In genomic region chr4:62487914-62488313, GRCm38 (mm10) we compare ENCODE assay signal across 29 mouse cellular contexts. TPM values are rescaled to one million over a fixed set of nuclear protein-coding genes. Genes with fewer than 3 reads are reported as not detected.
"Had no signal": no experiment of that assay in that cellular context is flagged by ENCODE, and none has a peak within 500 bp of the region (broad histone marks: within the 10 kb centered on the region; RNA-seq: fewer than 3 reads in every experiment).

No protein-coding gene starts in this region.

- H3K4me3 ChIP-seq: embryonic facial prominence, embryonic 10.5 days; embryonic facial prominence, embryonic 12.5 days; embryonic facial prominence, embryonic 13.5 days; embryonic facial prominence, embryonic 15.5 days; erythroblast, embryonic 14.5 days; forebrain, embryonic 10.5 days; forebrain, embryonic 12.5 days; forebrain, embryonic 13.5 days; forebrain, embryonic 15.5 days; gastrocnemius, adult 2 months; heart, embryonic 10.5 days had no signal

- H3K27ac ChIP-seq: embryonic facial prominence, embryonic 10.5 days; embryonic facial prominence, embryonic 12.5 days; embryonic facial prominence, embryonic 13.5 days; embryonic facial prominence, embryonic 15.5 days; forebrain, embryonic 10.5 days; forebrain, embryonic 12.5 days; forebrain, embryonic 13.5 days; forebrain, embryonic 15.5 days; gastrocnemius, adult 2 months; heart, embryonic 10.5 days had no signal

- H3K27me3 ChIP-seq: embryonic facial prominence, embryonic 13.5 days; embryonic facial prominence, embryonic 15.5 days; forebrain, embryonic 12.5 days; forebrain, embryonic 13.5 days; forebrain, embryonic 15.5 days had no signal

- DNase-seq: cerebellum, adult 9-10 months; cerebellum, adult 9-11 months; cerebellum, postnatal 10 days; cerebellum, postnatal 14 days; cerebellum, postnatal 25 days; cerebellum, postnatal 36 days; embryo, embryonic 11 days; forebrain, postnatal 0 days; gastrocnemius, adult 2 months; gastrocnemius, postnatal 10 days; gastrocnemius, postnatal 14 days; gastrocnemius, postnatal 25 days; gastrocnemius, postnatal 36 days; heart, adult 18-20 months had no signal

- H3K9ac ChIP-seq: embryonic facial prominence, embryonic 12.5 days; embryonic facial prominence, embryonic 13.5 days; embryonic facial prominence, embryonic 15.5 days; forebrain, embryonic 12.5 days; forebrain, embryonic 13.5 days; forebrain, embryonic 15.5 days; forebrain, postnatal 0 days had no signal

- H3K4me1 ChIP-seq: embryonic facial prominence, embryonic 12.5 days; embryonic facial prominence, embryonic 13.5 days; embryonic facial prominence, embryonic 15.5 days; forebrain, embryonic 12.5 days; forebrain, embryonic 13.5 days; forebrain, embryonic 15.5 days had no signal

- H3K36me3 ChIP-seq: embryonic facial prominence, embryonic 10.5 days; embryonic facial prominence, embryonic 12.5 days; embryonic facial prominence, embryonic 13.5 days; embryonic facial prominence, embryonic 15.5 days; forebrain, embryonic 10.5 days; forebrain, embryonic 12.5 days; forebrain, embryonic 15.5 days; heart, embryonic 10.5 days had no signal

- H3K9me3 ChIP-seq: embryonic facial prominence, embryonic 10.5 days; embryonic facial prominence, embryonic 12.5 days; embryonic facial prominence, embryonic 13.5 days; embryonic facial prominence, embryonic 15.5 days; forebrain, embryonic 10.5 days; forebrain, embryonic 12.5 days; forebrain, embryonic 13.5 days; forebrain, embryonic 15.5 days; heart, embryonic 10.5 days had no signal

- ATAC-seq: forebrain, embryonic 13.5 days; forebrain, embryonic 14.5 days; forebrain, embryonic 15.5 days; forebrain, embryonic 16.5 days; forebrain, postnatal 0 days had no signal

- H3K4me2 ChIP-seq: embryonic facial prominence, embryonic 12.5 days; embryonic facial prominence, embryonic 13.5 days; embryonic facial prominence, embryonic 15.5 days; forebrain, embryonic 12.5 days; forebrain, embryonic 13.5 days; forebrain, embryonic 15.5 days had no signal

RNA-seq across cellular contexts. Expression of gene Bspry, which starts 8.1 kb away (rescaled TPM):
- total RNA-seq: gastrocnemius, adult 18-20 months; gastrocnemius, adult 2 months; gastrocnemius, adult 8-10 months; granulocyte monocyte progenitor cell, adult 5-6 weeks had no signal
- polyA plus RNA-seq: erythroblast, embryonic 14.5 days had no signal

RNA-seq across cellular contexts. Expression of gene Wdr31, which starts 17.2 kb away (rescaled TPM):
- total RNA-seq: gastrocnemius, postnatal 25 days had no signal
- polyA plus RNA-seq: erythroblast, embryonic 14.5 days had no signal
